Mouse (Mus musculus): ENCODE data around the gene Slc32a1.

The Slc32a1 gene

GRCm38 (mm10) chr2:158655806-158656205 is 45.2 kb downstream of the Slc32a1 start:
- DNase-seq (ENCODE audit: low read depth, low spot score): no peak

- no peak for DNase-seq (ENCODE audit: low read depth, low spot score)
Observed at GRCm38 (mm10) chr2:158658822-158659221, 48.3 kb downstream of the Slc32a1 start.

- no peak for DNase-seq (ENCODE audit: low read depth, low spot score)
Observed at GRCm38 (mm10) chr2:158659346-158659745, 48.8 kb downstream of the Slc32a1 start.

GRCm38 (mm10) chr2:158665098-158665497 is 54.5 kb downstream of the Slc32a1 start, which contains the start of gene Ppp1r16b:
Ppp1r16b (plus strand) TSS chr2:158665398.
- DNase-seq (ENCODE audit: low read depth, low spot score): no peak
